Mouse (Mus musculus) C3H10T1/2 (cell line): ENCODE results near the gene Gm9903. TPM values are rescaled to one million over a fixed set of nuclear protein-coding genes. Genes with fewer than 3 reads are reported as not detected.

Experiments
- polyA plus RNA-seq, 2 experiments: library from polyadenylated mRNA; unstranded; fragments of >200 nt; fragmentation: generic; extraction: Trizol; gene quantifications; one replicate each; pipeline ENCODE4 v1.2.1; 2012; ENCODE audit warnings: missing spikeins in 2 of 2

The Gm9903 gene
- polyA plus RNA-seq = under 1 TPM; 0.08 to 0.34 TPM

GRCm38 (mm10) chr5:33629301-33629987 is at the start of gene Gm9903, which contains the start of gene Fam53a:
Gm9903 (plus strand) TSS chr5:33629925.
Fam53a (minus strand) TSS chr5:33629635.

GRCm38 (mm10) chr5:33651921-33652782 is 22.4 kb downstream of the Gm9903 start, which contains the start of gene Slbp:
Slbp (minus strand) TSS chr5:33652574.

GRCm38 (mm10) chr5:33657787-33658663 is 28.3 kb downstream of the Gm9903 start, which contains the start of the genes Tacc3 and Tmem129:
Tacc3 (plus strand) TSS chr5:33658128.
Tmem129 (minus strand) TSS chr5:33658416.

Other genes starting within 250 kb of the Gm9903 start
- not detected for gene Nkx1-1, start 195.9 kb upstream of the Gm9903 start, polyA plus RNA-seq
- 10 to 100 TPM; 31.8 to 32.1 TPM for gene Fam53a, start 290 bp upstream of the Gm9903 start, polyA plus RNA-seq
- 10 to 100 TPM in 1 of 2 experiments, 1 to 10 TPM in 1; 7.8 to 18.3 TPM for gene Slbp, start 22.6 kb downstream of the Gm9903 start, polyA plus RNA-seq
- 100 to 1,000 TPM in 1 of 2 experiments, 10 to 100 TPM in 1; 56.2 to 109 TPM for gene Tacc3, start 28.2 kb downstream of the Gm9903 start, polyA plus RNA-seq
- 10 to 100 TPM in 1 of 2 experiments, 1 to 10 TPM in 1; 8.9 to 21.3 TPM for gene Tmem129, start 28.5 kb downstream of the Gm9903 start, polyA plus RNA-seq
- 1 to 10 TPM in 1 of 2 experiments, under 1 TPM in 1; 0.12 to 1.5 TPM for gene Fgfr3, start 91.7 kb downstream of the Gm9903 start, polyA plus RNA-seq
- gene Letm1, start 152.9 kb downstream of the Gm9903 start, polyA plus RNA-seq = 10 to 100 TPM; 17.4 to 20.8 TPM
- 10 to 100 TPM; 16.4 to 18.4 TPM for gene Nsd2, start 190.8 kb downstream of the Gm9903 start, polyA plus RNA-seq